Mouse (Mus musculus): Measurements from ENCODE around the gene Sec63.

- TF ChIP-seq CTCF (IDR thresholded peaks at IDR 0.05) (peak; percentile 73), EP300 (IDR thresholded peaks at IDR 0.05) (no peak)
These were observed 26.7 kb upstream of the Sec63 start for GRCm38 (mm10) chr10:42734546-42735060.
